Mouse (Mus musculus): ENCODE measurements around the gene Eif3l. TPM values are rescaled to one million over a fixed set of nuclear protein-coding genes. Genes with fewer than 3 reads are reported as not detected.

Eif3l gene
- total and polyA plus RNA-seq, 3 experiments, result 301 to 442 (median 394) TPM

DNA sequence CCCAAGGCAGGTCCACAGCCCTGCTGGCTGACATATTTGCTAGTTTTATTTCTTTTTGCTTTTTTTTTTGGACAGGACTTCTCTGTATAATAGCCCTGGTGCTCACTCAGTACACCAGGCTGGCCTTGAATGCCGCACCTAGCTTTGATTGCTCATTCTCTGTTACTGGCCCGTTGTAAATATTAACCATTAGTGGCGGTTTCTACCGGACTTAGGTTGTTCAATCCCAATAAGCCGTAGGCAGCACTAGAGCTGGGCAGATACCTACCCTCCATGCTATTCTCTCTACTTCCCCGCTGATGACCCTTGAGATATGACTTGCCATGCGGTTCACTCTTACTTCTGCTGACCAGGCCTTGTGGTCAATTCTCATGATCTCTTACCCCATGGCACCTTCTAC is 4.6 kb downstream of the Eif3l start:
- no peak overlapping the region for H3K4me3 ChIP-seq (ENCODE audit: control insufficient read depth in 1 of 2, insufficient read depth in 1 of 2, low read depth in 2 of 2, low read length in 2 of 2)
- TF ChIP-seq MAX (IDR thresholded peaks at IDR 0.05; ENCODE audit: low read length) (no peak), TCF12 (IDR thresholded peaks at IDR 0.05; ENCODE audit: low read depth, low read length) (no peak), POLR2AphosphoS5 (IDR thresholded peaks at IDR 0.05; ENCODE audit: borderline replicate concordance, low read depth, low read length) (no peak), TBP (IDR thresholded peaks at IDR 0.05; ENCODE audit: low read depth, low read length) (no peak), SIN3A (IDR thresholded peaks at IDR 0.05; ENCODE audit: low read length) (no peak), CTCF (IDR thresholded peaks at IDR 0.05 in 2 of 3, conservative IDR thresholded peaks at IDR 0.05 in 1 of 3; ENCODE audit: control insufficient read depth in 1 of 3, insufficient read depth in 1 of 3, low read depth in 2 of 3, low read length in 3 of 3, poor library complexity in 1 of 3, severe bottlenecking in 1 of 3) (no peak), POLR2AphosphoS2 (IDR thresholded peaks at IDR 0.05; ENCODE audit: low read length) (no peak), MYB (IDR thresholded peaks at IDR 0.05; ENCODE audit: low read depth, low read length) (no peak), USF2 (IDR thresholded peaks at IDR 0.05; ENCODE audit: borderline replicate concordance in 1 of 2, insufficient read depth in 1 of 2, low read depth in 1 of 2, low read length in 2 of 2) (no peak), ELF1 (IDR thresholded peaks at IDR 0.05; ENCODE audit: low read depth, low read length) (no peak), MEF2A (IDR thresholded peaks at IDR 0.05; ENCODE audit: extremely low read depth, insufficient replicate concordance, low read depth, low read length, poor library complexity, severe bottlenecking) (no peak), JUND (IDR thresholded peaks at IDR 0.05; ENCODE audit: low read depth, low read length) (no peak), HCFC1 (IDR thresholded peaks at IDR 0.05; ENCODE audit: low read depth, low read length) (no peak), NELFE (IDR thresholded peaks at IDR 0.05; ENCODE audit: low read depth, low read length) (no peak), SMC3 (IDR thresholded peaks at IDR 0.05; ENCODE audit: low read depth, low read length) (no peak), CHD1 (IDR thresholded peaks at IDR 0.05; ENCODE audit: low read depth, low read length) (no peak)
- H3K27ac ChIP-seq (ENCODE audit: control insufficient read depth, low read depth, low read length), result no peak overlapping the region
- H3K36me3 ChIP-seq (ENCODE audit: control insufficient read depth in 1 of 2, insufficient read depth in 2 of 2, low read length in 2 of 2), result peaks cover 9 to 26% of the 10 kb centered on the region in 2 experiments
- DNase-seq (ENCODE audit: low read depth, low spot score), result no peak
- no peaks in the 10 kb centered on the region for H3K27me3 ChIP-seq (ENCODE audit: control insufficient read depth in 1 of 2, insufficient read depth in 2 of 2, low read length in 2 of 2)
- H3K9ac ChIP-seq (ENCODE audit: control insufficient read depth, low read depth, low read length, poor library complexity, severe bottlenecking), result no peak overlapping the region
- peaks cover 29% of the 10 kb centered on the region for H3K79me2 ChIP-seq (ENCODE audit: control insufficient read depth, insufficient read depth, low read length, poor library complexity)
- H3K9me3 ChIP-seq (replicated peaks; ENCODE audit: insufficient read depth, low read length), result no peaks in the 10 kb centered on the region
- peaks cover 0 to 13% of the 10 kb centered on the region in 2 experiments; a peak in 2 of 4 replicates for H3K4me1 ChIP-seq (ENCODE audit: control insufficient read depth in 1 of 2, insufficient read depth in 2 of 2, low read length in 2 of 2)

DNA sequence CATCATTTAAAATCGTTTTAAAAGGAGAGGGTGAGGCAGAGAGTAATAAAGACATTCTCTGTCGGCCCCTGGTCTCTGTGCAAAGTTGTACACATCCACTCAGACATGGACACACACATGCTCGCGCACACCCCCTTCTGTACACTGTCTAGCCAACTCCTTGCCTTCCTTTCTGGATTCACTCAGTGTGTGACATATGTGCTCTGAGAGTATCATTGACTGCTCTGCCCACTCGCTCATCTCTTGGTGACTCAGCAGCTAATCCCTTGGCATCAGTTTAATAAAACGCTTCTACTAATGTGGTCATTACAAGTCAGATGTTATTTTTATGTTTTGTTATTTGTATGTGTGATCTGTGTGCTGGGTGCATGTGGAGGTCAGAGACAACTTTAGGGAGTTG is 17.3 kb downstream of the Eif3l start:
- Histone ChIP-seq H3K27me3 (ENCODE audit: control insufficient read depth in 1 of 2, insufficient read depth in 2 of 2, low read length in 2 of 2) (no peaks in the 10 kb centered on the region), H3K9me3 (replicated peaks; ENCODE audit: insufficient read depth, low read length) (no peaks in the 10 kb centered on the region), H3K4me3 (ENCODE audit: control insufficient read depth in 1 of 2, insufficient read depth in 1 of 2, low read depth in 2 of 2, low read length in 2 of 2) (no peak overlapping the region), H3K27ac (ENCODE audit: control insufficient read depth, low read depth, low read length) (no peak overlapping the region), H3K4me1 (ENCODE audit: control insufficient read depth in 1 of 2, insufficient read depth in 2 of 2, low read length in 2 of 2) (no peaks in the 10 kb centered on the region), H3K9ac (ENCODE audit: control insufficient read depth, low read depth, low read length, poor library complexity, severe bottlenecking) (no peak overlapping the region), H3K36me3 (ENCODE audit: control insufficient read depth in 1 of 2, insufficient read depth in 2 of 2, low read length in 2 of 2) (peaks cover 2 to 22% of the 10 kb centered on the region in 2 experiments; a peak in 3 of 4 replicates), H3K79me2 (ENCODE audit: control insufficient read depth, insufficient read depth, low read length, poor library complexity) (peaks cover 2% of the 10 kb centered on the region; the same call in 1 of the 2 replicates)
- no peak for TF ChIP-seq ZNF384 (IDR thresholded peaks at IDR 0.05; ENCODE audit: low read depth, low read length)
- no peak for TF ChIP-seq GABPA (IDR thresholded peaks at IDR 0.05; ENCODE audit: low read depth, low read length)
- no peak for TF ChIP-seq POLR2AphosphoS5 (IDR thresholded peaks at IDR 0.05; ENCODE audit: borderline replicate concordance, low read depth, low read length)
- no peak for TF ChIP-seq NELFE (IDR thresholded peaks at IDR 0.05; ENCODE audit: low read depth, low read length)
- no peak for TF ChIP-seq HCFC1 (IDR thresholded peaks at IDR 0.05; ENCODE audit: low read depth, low read length)
- TF ChIP-seq BHLHE40 (IDR thresholded peaks at IDR 0.05; ENCODE audit: borderline replicate concordance, low read depth, low read length), result no peak
- TF ChIP-seq MAZ (IDR thresholded peaks at IDR 0.05; ENCODE audit: low read depth, low read length), result no peak
- no peak for TF ChIP-seq MXI1 (IDR thresholded peaks at IDR 0.05; ENCODE audit: low read depth, low read length)
- TF ChIP-seq ETS1 (IDR thresholded peaks at IDR 0.05; ENCODE audit: low read depth, low read length), result no peak
- TF ChIP-seq ZC3H11A (IDR thresholded peaks at IDR 0.05; ENCODE audit: low read depth, low read length), result no peak
- TF ChIP-seq KAT2A (conservative IDR thresholded peaks at IDR 0.05; ENCODE audit: low read depth, low read length), result no peak
- TF ChIP-seq ZMIZ1 (IDR thresholded peaks at IDR 0.05; ENCODE audit: low read depth, low read length), result no peak
- TF ChIP-seq RCOR1 (IDR thresholded peaks at IDR 0.05; ENCODE audit: low read depth, low read length), result no peak
- no peak for TF ChIP-seq MYB (IDR thresholded peaks at IDR 0.05; ENCODE audit: low read depth, low read length)
- TF ChIP-seq TBP (IDR thresholded peaks at IDR 0.05; ENCODE audit: low read depth, low read length), result no peak
- no peak for TF ChIP-seq TCF12 (IDR thresholded peaks at IDR 0.05; ENCODE audit: low read depth, low read length)
- TF ChIP-seq MEF2A (IDR thresholded peaks at IDR 0.05; ENCODE audit: extremely low read depth, insufficient replicate concordance, low read depth, low read length, poor library complexity, severe bottlenecking), result no peak
- TF ChIP-seq SMC3 (IDR thresholded peaks at IDR 0.05; ENCODE audit: low read depth, low read length), result no peak
- DNase-seq (ENCODE audit: low read depth, low spot score), result no peak
